In genomic region chr9:60139446-60139845, GRCm38 (mm10) we compare ENCODE assay signal across 15 mouse cellular contexts.
DNase-seq lines count a peak whose midpoint lies in the region; ATAC-seq and TF ChIP-seq lines count a peak whose summit lies in the region.
"Had no signal": no experiment of that assay in that cellular context is flagged by ENCODE, and none has a peak within 500 bp of the region (broad histone marks: within the 10 kb centered on the region; RNA-seq: fewer than 3 reads in every experiment).

No protein-coding gene starts in this region.

- no peak for ATAC-seq in hindbrain, embryonic 13.5 days (ENCODE audit: low FRiP score)
- no peak for ATAC-seq in hindbrain, embryonic 14.5 days (ENCODE audit: low FRiP score)
- ATAC-seq in midbrain, embryonic 16.5 days, result no peak
- peak; percentile 66; the same call in 1 of the 2 replicates for ATAC-seq in limb, embryonic 11.5 days (ENCODE audit: insufficient number of reproducible peaks, low FRiP score, low TSS enrichment, low read depth)
- no peak for ATAC-seq in stomach, postnatal 0 days (ENCODE audit: low FRiP score, low TSS enrichment)
- ATAC-seq: lung, postnatal 0 days had no signal

- no peaks in the 10 kb centered on the region for H3K27me3 ChIP-seq in hindbrain, embryonic 13.5 days
- no peaks in the 10 kb centered on the region for H3K27me3 ChIP-seq in hindbrain, embryonic 14.5 days (ENCODE audit: control insufficient read depth, insufficient read depth, low read length)
- peaks cover 9% of the 10 kb centered on the region; the same call in 1 of the 2 replicates for H3K27me3 ChIP-seq in midbrain, embryonic 10.5 days (ENCODE audit: low read depth, poor library complexity, severe bottlenecking)
- no peaks in the 10 kb centered on the region for H3K27me3 ChIP-seq in midbrain, embryonic 16.5 days (ENCODE audit: control insufficient read depth, insufficient read depth, low read depth, low read length)
- H3K27me3 ChIP-seq in limb, embryonic 11.5 days (ENCODE audit: control insufficient read depth, insufficient read depth, low read length), result no peaks in the 10 kb centered on the region
- H3K27me3 ChIP-seq in stomach, postnatal 0 days (ENCODE audit: control insufficient read depth, insufficient read depth, low read length), result no peaks in the 10 kb centered on the region
- H3K27me3 ChIP-seq in forebrain, embryonic 10.5 days (ENCODE audit: poor library complexity, severe bottlenecking), result no peaks in the 10 kb centered on the region
- H3K27me3 ChIP-seq in heart, adult 2 months (ENCODE audit: control insufficient read depth, insufficient read depth, low read length), result no peaks in the 10 kb centered on the region
- H3K27me3 ChIP-seq: heart, embryonic 15.5 days had no signal

- WGBS in hindbrain, embryonic 13.5 days, result 80% methylated on average over 10 of the region's 10 CpGs
- WGBS in hindbrain, embryonic 14.5 days, result 73% methylated on average over 10 of the region's 10 CpGs
- WGBS in midbrain, embryonic 10.5 days, result 82% methylated on average over 10 of the region's 10 CpGs
- WGBS in midbrain, embryonic 16.5 days, result 74% methylated on average over 10 of the region's 10 CpGs
- WGBS in limb, embryonic 11.5 days, result 11% methylated on average over 10 of the region's 10 CpGs
- WGBS in stomach, postnatal 0 days, result 58% methylated on average over 10 of the region's 10 CpGs
- WGBS in forebrain, embryonic 10.5 days, result 88% methylated on average over 10 of the region's 10 CpGs
- WGBS in heart, adult 2 months, result 83% methylated on average over 10 of the region's 10 CpGs

- no peaks in the 10 kb centered on the region for H3K36me3 ChIP-seq in hindbrain, embryonic 13.5 days
- no peaks in the 10 kb centered on the region for H3K36me3 ChIP-seq in hindbrain, embryonic 14.5 days (replicated peaks; ENCODE audit: control insufficient read depth, insufficient read depth)
- no peaks in the 10 kb centered on the region for H3K36me3 ChIP-seq in midbrain, embryonic 10.5 days
- no peaks in the 10 kb centered on the region for H3K36me3 ChIP-seq in midbrain, embryonic 16.5 days (ENCODE audit: control insufficient read depth, insufficient read depth, low read length)
- no peaks in the 10 kb centered on the region for H3K36me3 ChIP-seq in limb, embryonic 11.5 days (ENCODE audit: control insufficient read depth, insufficient read depth, low read length)
- no peaks in the 10 kb centered on the region for H3K36me3 ChIP-seq in stomach, postnatal 0 days (ENCODE audit: control insufficient read depth, insufficient read depth, low read length)
- no peaks in the 10 kb centered on the region for H3K36me3 ChIP-seq in forebrain, embryonic 10.5 days (replicated peaks)
- H3K36me3 ChIP-seq in heart, adult 2 months (ENCODE audit: control insufficient read depth, insufficient read depth, low read length), result no peaks in the 10 kb centered on the region
- H3K36me3 ChIP-seq: heart, embryonic 15.5 days had no signal

- H3K79me2 ChIP-seq in heart, adult 2 months (replicated peaks; ENCODE audit: control insufficient read depth, insufficient read depth, low read length), result no peaks in the 10 kb centered on the region

- no peaks in the 10 kb centered on the region for H3K9me3 ChIP-seq in hindbrain, embryonic 13.5 days
- H3K9me3 ChIP-seq in hindbrain, embryonic 14.5 days (ENCODE audit: control insufficient read depth, low read length), result no peaks in the 10 kb centered on the region
- H3K9me3 ChIP-seq in midbrain, embryonic 10.5 days (replicated peaks), result no peaks in the 10 kb centered on the region
- no peaks in the 10 kb centered on the region for H3K9me3 ChIP-seq in midbrain, embryonic 16.5 days (replicated peaks; ENCODE audit: control insufficient read depth, low read length, poor library complexity, severe bottlenecking)
- H3K9me3 ChIP-seq in limb, embryonic 11.5 days (ENCODE audit: control insufficient read depth, low read length), result no peaks in the 10 kb centered on the region
- H3K9me3 ChIP-seq in stomach, postnatal 0 days (ENCODE audit: control insufficient read depth, low read length), result no peaks in the 10 kb centered on the region
- H3K9me3 ChIP-seq in forebrain, embryonic 10.5 days, result no peaks in the 10 kb centered on the region
- H3K9me3 ChIP-seq: heart, embryonic 15.5 days had no signal

- TF ChIP-seq CTCF in stomach, postnatal 0 days (IDR thresholded peaks at IDR 0.05; ENCODE audit: low read depth), result no peak
- no peak for TF ChIP-seq CTCF in heart, adult 2 months (IDR thresholded peaks at IDR 0.05)

- no peak for TF ChIP-seq POLR2A in heart, adult 2 months (IDR thresholded peaks at IDR 0.05; ENCODE audit: insufficient read depth, low read depth, low read length)

- TF ChIP-seq EP300 in stomach, postnatal 0 days (optimal IDR thresholded peaks at IDR 0.05), result no peak
- no peak for TF ChIP-seq EP300 in heart, adult 2 months (IDR thresholded peaks at IDR 0.05; ENCODE audit: insufficient read depth, low read depth, low read length)

- no peak overlapping the region for H3K27ac ChIP-seq in hindbrain, embryonic 13.5 days
- no peak overlapping the region for H3K27ac ChIP-seq in hindbrain, embryonic 14.5 days
- peak overlapping the region; percentile 42; the same call in 1 of the 2 replicates for H3K27ac ChIP-seq in midbrain, embryonic 10.5 days (replicated peaks)
- no peak overlapping the region for H3K27ac ChIP-seq in midbrain, embryonic 16.5 days (ENCODE audit: low read length)
- peak overlapping the region; percentile 78 for H3K27ac ChIP-seq in limb, embryonic 11.5 days (replicated peaks; ENCODE audit: low read depth, low read length)
- no peak overlapping the region for H3K27ac ChIP-seq in stomach, postnatal 0 days (replicated peaks)
- no peak overlapping the region for H3K27ac ChIP-seq in forebrain, embryonic 10.5 days
- no peak overlapping the region for H3K27ac ChIP-seq in heart, adult 2 months
- H3K27ac ChIP-seq: heart, embryonic 15.5 days had no signal

- 0 out of 2 replicates have a peak overlapping the region, but pooled peaks have one; percentile 13 for H3K9ac ChIP-seq in hindbrain, embryonic 13.5 days
- no peak overlapping the region for H3K9ac ChIP-seq in hindbrain, embryonic 14.5 days
- no peak overlapping the region for H3K9ac ChIP-seq in midbrain, embryonic 16.5 days (ENCODE audit: low read depth, low read length)
- peak overlapping the region; percentile 1 for H3K9ac ChIP-seq in limb, embryonic 11.5 days (ENCODE audit: low read length)
- no peak overlapping the region for H3K9ac ChIP-seq in stomach, postnatal 0 days (ENCODE audit: low read length)
- H3K9ac ChIP-seq in heart, adult 2 months (ENCODE audit: low read depth, low read length), result no peak overlapping the region
- H3K9ac ChIP-seq: heart, embryonic 15.5 days had no signal

- intact Hi-C loops in heart, adult 2 months (cut with DNase I), result no loop called here

- no peak for DNase-seq in hindbrain, embryonic 14.5 days (ENCODE audit: low spot score)
- no peak for DNase-seq in midbrain, embryonic 10.5 days (ENCODE audit: low spot score)
- peak; percentile 75 for DNase-seq in limb, embryonic 11.5 days (ENCODE audit: low spot score)
- no peak for DNase-seq in stomach, postnatal 0 days (ENCODE audit: low spot score)
- DNase-seq in forebrain, embryonic 10.5 days (ENCODE audit: extremely low spot score, low spot score), result no peak
- DNase-seq in heart, adult 2 months, result no peak
- DNase-seq: cerebellum, adult 11-12 months; gastrocnemius, postnatal 10 days; kidney, postnatal 10 days; layer of hippocampus, postnatal 36 days had no signal

- no peak overlapping the region for H3K4me2 ChIP-seq in hindbrain, embryonic 13.5 days
- H3K4me2 ChIP-seq in hindbrain, embryonic 14.5 days (replicated peaks), result no peak overlapping the region
- H3K4me2 ChIP-seq in midbrain, embryonic 16.5 days (ENCODE audit: low read length), result no peak overlapping the region
- peak overlapping the region; percentile 44 for H3K4me2 ChIP-seq in limb, embryonic 11.5 days (ENCODE audit: low read depth, severe bottlenecking)
- H3K4me2 ChIP-seq in stomach, postnatal 0 days (replicated peaks; ENCODE audit: low read depth), result peak overlapping the region; percentile 11; the same call in 1 of the 2 replicates
- H3K4me2 ChIP-seq: heart, embryonic 15.5 days; liver, embryonic 11.5 days had no signal

- H3K4me3 ChIP-seq in hindbrain, embryonic 13.5 days, result no peak overlapping the region
- H3K4me3 ChIP-seq in hindbrain, embryonic 14.5 days (replicated peaks; ENCODE audit: low read length), result no peak overlapping the region
- H3K4me3 ChIP-seq in midbrain, embryonic 10.5 days, result no peak overlapping the region
- no peak overlapping the region for H3K4me3 ChIP-seq in midbrain, embryonic 16.5 days (ENCODE audit: low read depth, low read length)
- peak overlapping the region; percentile 27 for H3K4me3 ChIP-seq in limb, embryonic 11.5 days (ENCODE audit: low read depth, low read length)
- H3K4me3 ChIP-seq in stomach, postnatal 0 days (ENCODE audit: low read depth, low read length), result no peak overlapping the region
- no peak overlapping the region for H3K4me3 ChIP-seq in forebrain, embryonic 10.5 days
- no peak overlapping the region for H3K4me3 ChIP-seq in heart, adult 2 months
- H3K4me3 ChIP-seq: heart, embryonic 15.5 days had no signal

- H3K4me1 ChIP-seq in hindbrain, embryonic 13.5 days (replicated peaks), result peaks cover 26% of the 10 kb centered on the region
- H3K4me1 ChIP-seq in hindbrain, embryonic 14.5 days (replicated peaks; ENCODE audit: control insufficient read depth, insufficient read depth, low read length), result peaks cover 14% of the 10 kb centered on the region; the same call in 1 of the 2 replicates
- H3K4me1 ChIP-seq in midbrain, embryonic 10.5 days, result peaks cover 35% of the 10 kb centered on the region
- peaks cover 6% of the 10 kb centered on the region; the same call in 1 of the 2 replicates for H3K4me1 ChIP-seq in midbrain, embryonic 16.5 days (ENCODE audit: control insufficient read depth, insufficient read depth, low read length)
- H3K4me1 ChIP-seq in limb, embryonic 11.5 days (ENCODE audit: control insufficient read depth, insufficient read depth, low read length), result peaks cover 26% of the 10 kb centered on the region
- H3K4me1 ChIP-seq in stomach, postnatal 0 days (replicated peaks; ENCODE audit: control insufficient read depth, insufficient read depth), result 0 out of 2 replicates have a peak, but pooled peaks cover 2% of the 10 kb centered on the region
- H3K4me1 ChIP-seq in forebrain, embryonic 10.5 days, result peaks cover 33% of the 10 kb centered on the region
- H3K4me1 ChIP-seq in heart, adult 2 months (ENCODE audit: control insufficient read depth, insufficient read depth, low read length), result no peaks in the 10 kb centered on the region
- H3K4me1 ChIP-seq: heart, embryonic 15.5 days had no signal

Comparison
In these comparisons a context has a peak if more than half of its experiments do, and no peak if none do; other contexts are left out.
1. H3K27ac ChIP-seq: peak in midbrain, embryonic 10.5 days (single experiment) and limb, embryonic 11.5 days (single experiment); none in hindbrain, embryonic 13.5 days (single experiment), hindbrain, embryonic 14.5 days (single experiment), midbrain, embryonic 16.5 days (single experiment), stomach, postnatal 0 days (single experiment), forebrain, embryonic 10.5 days (single experiment) and heart, adult 2 months (single experiment).
2. H3K9ac ChIP-seq: peak in hindbrain, embryonic 13.5 days (single experiment) and limb, embryonic 11.5 days (single experiment); none in hindbrain, embryonic 14.5 days (single experiment), midbrain, embryonic 16.5 days (single experiment), stomach, postnatal 0 days (single experiment) and heart, adult 2 months (single experiment).
3. H3K4me2 ChIP-seq: peak in limb, embryonic 11.5 days (single experiment) and stomach, postnatal 0 days (single experiment); none in hindbrain, embryonic 13.5 days (single experiment), hindbrain, embryonic 14.5 days (single experiment) and midbrain, embryonic 16.5 days (single experiment).